Mouse (Mus musculus): ENCODE data around the gene Coq10a.

- TF ChIP-seq POLR2A (IDR thresholded peaks at IDR 0.05; ENCODE audit: insufficient read length, low read depth) (no peak), MYOG (IDR thresholded peaks at IDR 0.05; ENCODE audit: control insufficient read depth in 1 of 3, insufficient read depth in 1 of 3, insufficient read length in 2 of 3, low read depth in 2 of 3) (no peak), TCF3 (IDR thresholded peaks at IDR 0.05; ENCODE audit: insufficient read length, low read depth) (no peak), E2F4 (IDR thresholded peaks at IDR 0.05; ENCODE audit: insufficient read depth) (no peak), USF1 (IDR thresholded peaks at IDR 0.05; ENCODE audit: low read depth) (no peak)
Measured at GRCm38 (mm10) chr10:128338948-128339347, 29.8 kb downstream of the Coq10a start.
